Mouse (Mus musculus) liver, embryonic 14.5 days (tissue): ENCODE results near the gene Gm49405.

Experiments used
- CTCF ChIP-seq: IDR thresholded peaks from 2 replicates; pipeline ENCODE4 v1.5.1; 2016; ENCODE audit warnings: antibody characterized with exemption, low read depth, control low read depth
- EP300 ChIP-seq: IDR thresholded peaks from 2 replicates; pipeline ENCODE4 v1.6.1; 2016; ENCODE audit warnings: antibody characterized with exemption, low read depth

GRCm38 (mm10) chr19:4012432-4013022, 12.1 kb downstream of the Gm49405 start, which contains the start of gene Ndufv1:
- TF ChIP-seq CTCF = peak; percentile 92
- TF ChIP-seq EP300 = peak; percentile 53
